Mouse (Mus musculus): Measurements from ENCODE around the gene Ctbp2. TPM values are rescaled to one million over a fixed set of nuclear protein-coding genes. Genes with fewer than 3 reads are reported as not detected.

Ctbp2 gene
- polyA plus RNA-seq, 1 experiment: 43.2 TPM

GRCm38 (mm10) chr7:133090641-133091040, 33.5 kb downstream of the Ctbp2 start:
- TF ChIP-seq MYOD1 (IDR thresholded peaks at IDR 0.05; ENCODE audit: control insufficient read depth, insufficient read length, low read depth): no peak
- no peak for TF ChIP-seq USF1 (IDR thresholded peaks at IDR 0.05; ENCODE audit: low read depth)
- no peak for TF ChIP-seq CEBPB (IDR thresholded peaks at IDR 0.05; ENCODE audit: low read depth)
- TF ChIP-seq CTCF (IDR thresholded peaks at IDR 0.05; ENCODE audit: control insufficient read depth, insufficient read depth, insufficient read length): no peak
- no peak for TF ChIP-seq FOSL1 (IDR thresholded peaks at IDR 0.05; ENCODE audit: insufficient read depth, low read length, poor library complexity, severe bottlenecking)
- no peak for TF ChIP-seq MYOG (IDR thresholded peaks at IDR 0.05; ENCODE audit: control insufficient read depth, extremely low read depth, insufficient read length)
- TF ChIP-seq MAX (IDR thresholded peaks at IDR 0.05): no peak
- Histone ChIP-seq H3K79me2 (ENCODE audit: control insufficient read depth, insufficient read depth) (peaks cover 100% of the 10 kb centered on the region), H3K27me3 (ENCODE audit: control insufficient read depth, insufficient read depth, insufficient read length) (no peaks in the 10 kb centered on the region), H3K4me3 (ENCODE audit: insufficient read depth, poor library complexity, severe bottlenecking) (no peak overlapping the region), H3K79me3 (ENCODE audit: low read depth) (peaks cover 86% of the 10 kb centered on the region), H3K36me3 (ENCODE audit: control insufficient read depth, insufficient read depth) (peaks cover 3% of the 10 kb centered on the region), H3ac (ENCODE audit: control insufficient read depth, insufficient read length, low read depth) (no peak overlapping the region)

GRCm38 (mm10) chr7:133089621-133090260, 34.4 kb downstream of the Ctbp2 start:
- Histone ChIP-seq H3K79me2 (ENCODE audit: control insufficient read depth, insufficient read depth) (peaks cover 99% of the 10 kb centered on the region), H3K4me3 (ENCODE audit: insufficient read depth, poor library complexity, severe bottlenecking) (no peak overlapping the region), H3K27me3 (ENCODE audit: control insufficient read depth, insufficient read depth, insufficient read length) (no peaks in the 10 kb centered on the region), H3ac (ENCODE audit: control insufficient read depth, insufficient read length, low read depth) (no peak overlapping the region), H3K36me3 (ENCODE audit: control insufficient read depth, insufficient read depth) (peaks cover 3% of the 10 kb centered on the region), H3K79me3 (ENCODE audit: low read depth) (peaks cover 85% of the 10 kb centered on the region)
- TF ChIP-seq MAX (IDR thresholded peaks at IDR 0.05): no peak
- no peak for TF ChIP-seq CEBPB (IDR thresholded peaks at IDR 0.05; ENCODE audit: low read depth)
- no peak for TF ChIP-seq FOSL1 (IDR thresholded peaks at IDR 0.05; ENCODE audit: insufficient read depth, low read length, poor library complexity, severe bottlenecking)
- TF ChIP-seq CTCF (IDR thresholded peaks at IDR 0.05; ENCODE audit: control insufficient read depth, insufficient read depth, insufficient read length): no peak
- no peak for TF ChIP-seq MYOD1 (IDR thresholded peaks at IDR 0.05; ENCODE audit: control insufficient read depth, insufficient read length, low read depth)
- TF ChIP-seq USF1 (IDR thresholded peaks at IDR 0.05; ENCODE audit: low read depth): no peak
- TF ChIP-seq MYOG (IDR thresholded peaks at IDR 0.05; ENCODE audit: control insufficient read depth, extremely low read depth, insufficient read length): no peak

GRCm38 (mm10) chr7:133088830-133089261, 35.3 kb downstream of the Ctbp2 start:
- Histone ChIP-seq H3ac (ENCODE audit: control insufficient read depth, insufficient read length, low read depth) (peak overlapping the region; percentile 36), H3K79me2 (ENCODE audit: control insufficient read depth, insufficient read depth) (peaks cover 99% of the 10 kb centered on the region), H3K27me3 (ENCODE audit: control insufficient read depth, insufficient read depth, insufficient read length) (no peaks in the 10 kb centered on the region), H3K79me3 (ENCODE audit: low read depth) (peaks cover 85% of the 10 kb centered on the region), H3K36me3 (ENCODE audit: control insufficient read depth, insufficient read depth) (peaks cover 3% of the 10 kb centered on the region), H3K4me3 (ENCODE audit: insufficient read depth, poor library complexity, severe bottlenecking) (peak overlapping the region; percentile 6)
- TF ChIP-seq FOSL1 (IDR thresholded peaks at IDR 0.05; ENCODE audit: insufficient read depth, low read length, poor library complexity, severe bottlenecking) (no peak), CTCF (IDR thresholded peaks at IDR 0.05; ENCODE audit: control insufficient read depth, insufficient read depth, insufficient read length) (no peak), MYOG (IDR thresholded peaks at IDR 0.05; ENCODE audit: control insufficient read depth, extremely low read depth, insufficient read length) (no peak), CEBPB (IDR thresholded peaks at IDR 0.05; ENCODE audit: low read depth) (no peak), MAX (IDR thresholded peaks at IDR 0.05) (no peak), MYOD1 (IDR thresholded peaks at IDR 0.05; ENCODE audit: control insufficient read depth, insufficient read length, low read depth) (no peak)

GRCm38 (mm10) chr7:133088411-133088810, 35.7 kb downstream of the Ctbp2 start:
- Histone ChIP-seq H3K4me3 (ENCODE audit: insufficient read depth, poor library complexity, severe bottlenecking) (no peak overlapping the region), H3K36me3 (ENCODE audit: control insufficient read depth, insufficient read depth) (no peaks in the 10 kb centered on the region), H3K79me2 (ENCODE audit: control insufficient read depth, insufficient read depth) (peaks cover 99% of the 10 kb centered on the region), H3ac (ENCODE audit: control insufficient read depth, insufficient read length, low read depth) (peak overlapping the region; percentile 36), H3K79me3 (ENCODE audit: low read depth) (peaks cover 85% of the 10 kb centered on the region), H3K27me3 (ENCODE audit: control insufficient read depth, insufficient read depth, insufficient read length) (no peaks in the 10 kb centered on the region)
- no peak for TF ChIP-seq MAX (IDR thresholded peaks at IDR 0.05)
- no peak for TF ChIP-seq USF1 (IDR thresholded peaks at IDR 0.05; ENCODE audit: low read depth)
- no peak for TF ChIP-seq MYOG (IDR thresholded peaks at IDR 0.05; ENCODE audit: control insufficient read depth, extremely low read depth, insufficient read length)
- TF ChIP-seq FOSL1 (IDR thresholded peaks at IDR 0.05; ENCODE audit: insufficient read depth, low read length, poor library complexity, severe bottlenecking): no peak
- no peak for TF ChIP-seq CTCF (IDR thresholded peaks at IDR 0.05; ENCODE audit: control insufficient read depth, insufficient read depth, insufficient read length)
- no peak for TF ChIP-seq MYOD1 (IDR thresholded peaks at IDR 0.05; ENCODE audit: control insufficient read depth, insufficient read length, low read depth)
- TF ChIP-seq CEBPB (IDR thresholded peaks at IDR 0.05; ENCODE audit: low read depth): no peak

GRCm38 (mm10) chr7:133085408-133085807, 38.7 kb downstream of the Ctbp2 start:
- TF ChIP-seq USF1 (IDR thresholded peaks at IDR 0.05; ENCODE audit: low read depth) (no peak), MAX (IDR thresholded peaks at IDR 0.05) (no peak), CEBPB (IDR thresholded peaks at IDR 0.05; ENCODE audit: low read depth) (no peak), FOSL1 (IDR thresholded peaks at IDR 0.05; ENCODE audit: insufficient read depth, low read length, poor library complexity, severe bottlenecking) (peak; percentile 54), CTCF (IDR thresholded peaks at IDR 0.05; ENCODE audit: control insufficient read depth, insufficient read depth, insufficient read length) (no peak), MYOG (IDR thresholded peaks at IDR 0.05; ENCODE audit: control insufficient read depth, extremely low read depth, insufficient read length) (no peak), MYOD1 (IDR thresholded peaks at IDR 0.05; ENCODE audit: control insufficient read depth, insufficient read length, low read depth) (peak; percentile 88)
- peaks cover 97% of the 10 kb centered on the region for H3K79me2 ChIP-seq (ENCODE audit: control insufficient read depth, insufficient read depth)

More at GRCm38 (mm10) chr7:133085408-133085807, 38.7 kb downstream of the Ctbp2 start:
- no peak overlapping the region for H3K4me3 ChIP-seq (ENCODE audit: insufficient read depth, poor library complexity, severe bottlenecking)
- H3K79me3 ChIP-seq (ENCODE audit: low read depth): peaks cover 80% of the 10 kb centered on the region
- H3ac ChIP-seq (ENCODE audit: control insufficient read depth, insufficient read length, low read depth): no peak overlapping the region
- peaks cover 4% of the 10 kb centered on the region for H3K36me3 ChIP-seq (ENCODE audit: control insufficient read depth, insufficient read depth)
- H3K27me3 ChIP-seq (ENCODE audit: control insufficient read depth, insufficient read depth, insufficient read length): no peaks in the 10 kb centered on the region
